Mouse (Mus musculus) lung, adult 2 months (tissue): ENCODE data around the gene Cenpj. TPM values are rescaled to one million over a fixed set of nuclear protein-coding genes. Genes with fewer than 3 reads are reported as not detected.

ENCODE experiments used
- DNase-seq: peaks from one replicate; pipeline ENCODE4 v3.0.0; 2022
- H3K4me1 ChIP-seq: fragments of 200-500 bp; 2 replicates; pipeline ENCODE4 v1.6.1; 2011; ENCODE audit warnings: low read length; ENCODE audit not compliant: control insufficient read depth, insufficient read depth
- H3K4me3 ChIP-seq: fragments of 200-500 bp; replicated peaks from 2 replicates; pipeline ENCODE3; 2011; ENCODE audit warnings: low read depth, mild to moderate bottlenecking, control low read depth, low read length; ENCODE audit errors: extremely low read depth
- CTCF ChIP-seq: fragments of 200-500 bp; IDR thresholded peaks from 2 replicates; pipeline ENCODE4 v1.5.1; 2011; ENCODE audit warnings: mild to moderate bottlenecking, low read length, control low read depth; ENCODE audit not compliant: insufficient read depth
- POLR2A ChIP-seq: fragments of 200-500 bp; IDR thresholded peaks from 2 replicates; pipeline ENCODE4 v1.6.1; 2011; ENCODE audit warnings: low read depth, mild to moderate bottlenecking, control low read depth, low read length, borderline replicate concordance; ENCODE audit errors: extremely low read depth
- WGBS: fragments of 180-500 bp; shearing (Covaris S2); methylation state at CpG from one replicate; pipeline ENCODE4 v1.1.7; 2018; 5-methylcytosine and 5-hydroxymethylcytosine counted together
- polyA plus RNA-seq: library from polyadenylated mRNA; depleted of rRNA; stranded (reverse); fragments of >200 nt; gene quantifications from 2 replicates; pipeline ENCODE4 v1.2.3, GENCODE M21; 2012; rRNA removed

The Cenpj gene
- polyA plus RNA-seq: 0.68 and 3.3 TPM in 2 replicates

GRCm38 (mm10) chr14:56575416-56575815 is at the start of gene Cenpj, which contains the start of gene Parp4:
TSS of gene Cenpj (minus strand) at chr14:56575425.
TSS of gene Parp4 (plus strand) at chr14:56575619.
- TF ChIP-seq POLR2A: peak; percentile 84
- no peak for TF ChIP-seq CTCF
- Histone ChIP-seq H3K4me3 (peak within 1 kb of the TSS; percentile 83), H3K4me1 (peaks cover 9% of the 10 kb centered on the region; the same call in 1 of the 2 replicates)
- under 1% methylated on average over 24 of the region's 24 CpGs for WGBS
- DNase-seq: peak; percentile 85

DNA sequence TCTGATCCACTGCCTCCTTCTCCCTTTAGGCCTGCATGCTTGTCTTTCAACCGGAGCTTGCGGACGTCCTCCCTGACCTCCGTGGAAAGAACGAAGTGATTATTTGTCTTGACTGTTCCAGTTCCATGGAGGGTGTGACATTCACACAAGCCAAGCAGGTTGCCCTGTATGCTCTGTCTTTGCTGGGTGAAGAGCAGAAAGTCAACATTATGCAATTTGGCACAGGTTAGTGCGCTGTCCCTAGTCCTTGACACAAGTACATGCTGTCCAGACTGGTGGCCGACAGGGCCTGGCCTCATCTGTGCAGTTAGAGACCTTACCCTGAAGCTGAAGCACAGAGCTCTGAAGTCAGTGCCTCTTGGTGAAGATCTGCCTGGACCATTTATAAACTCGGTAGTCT is 45.2 kb upstream of the Cenpj start:
- WGBS: 66% methylated on average over 8 of the region's 8 CpGs

DNA sequence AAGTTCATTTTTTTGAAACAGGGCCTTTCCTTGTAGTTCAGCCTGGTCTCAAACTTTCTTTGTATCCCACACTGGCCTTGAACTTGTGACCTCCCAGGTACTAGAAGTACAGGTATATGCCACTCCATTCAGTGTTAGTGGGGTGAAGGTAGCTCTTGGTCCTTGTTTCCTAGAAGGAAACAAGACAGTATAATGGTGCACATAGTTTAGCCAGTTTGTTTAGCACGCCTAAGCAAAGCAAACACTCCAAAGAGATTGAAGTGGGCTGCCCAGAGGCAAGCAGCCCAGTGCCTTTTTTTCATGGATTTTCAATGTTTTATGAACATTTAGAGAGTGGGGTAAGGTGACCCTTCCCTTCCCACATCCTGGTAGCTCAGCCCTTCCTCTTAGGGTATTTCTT is 42.2 kb upstream of the Cenpj start:
- Histone ChIP-seq H3K4me3 (no peak overlapping the region), H3K4me1 (no peaks in the 10 kb centered on the region)
- DNase-seq: no peak
- TF ChIP-seq CTCF: no peak
- TF ChIP-seq POLR2A: no peak
- WGBS: 70% methylated on average over 1 of the region's 1 CpGs

More for the DNA sequence above, 45.2 kb upstream of the Cenpj start:
- peak; percentile 16 for DNase-seq
- Histone ChIP-seq H3K4me3 (no peak overlapping the region), H3K4me1 (no peaks in the 10 kb centered on the region)
- TF ChIP-seq POLR2A (no peak), CTCF (no peak)

DNA sequence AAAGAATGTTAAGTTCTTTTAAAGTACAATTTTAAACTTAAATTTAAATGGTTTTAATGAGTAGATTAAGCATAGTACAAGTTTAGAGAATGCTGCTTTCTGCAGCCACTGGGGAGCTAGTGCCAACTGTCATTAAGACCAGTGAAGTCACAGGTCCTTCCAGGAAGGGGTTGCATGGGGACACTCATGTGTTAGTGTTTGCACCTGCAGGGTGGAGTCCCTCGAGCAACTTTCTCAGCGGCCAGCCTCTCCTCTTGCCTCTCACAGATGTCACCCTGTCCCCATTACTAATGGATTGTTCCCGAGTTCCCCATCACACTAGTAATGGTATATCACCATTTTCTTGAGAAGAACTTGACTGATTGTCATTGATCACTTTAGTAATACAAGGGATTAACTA is 38.0 kb upstream of the Cenpj start:
- WGBS: 91% methylated on average over 3 of the region's 3 CpGs
- Histone ChIP-seq H3K4me1 (no peaks in the 10 kb centered on the region), H3K4me3 (no peak overlapping the region)
- no peak for TF ChIP-seq POLR2A
- TF ChIP-seq CTCF: no peak
- DNase-seq: no peak

DNA sequence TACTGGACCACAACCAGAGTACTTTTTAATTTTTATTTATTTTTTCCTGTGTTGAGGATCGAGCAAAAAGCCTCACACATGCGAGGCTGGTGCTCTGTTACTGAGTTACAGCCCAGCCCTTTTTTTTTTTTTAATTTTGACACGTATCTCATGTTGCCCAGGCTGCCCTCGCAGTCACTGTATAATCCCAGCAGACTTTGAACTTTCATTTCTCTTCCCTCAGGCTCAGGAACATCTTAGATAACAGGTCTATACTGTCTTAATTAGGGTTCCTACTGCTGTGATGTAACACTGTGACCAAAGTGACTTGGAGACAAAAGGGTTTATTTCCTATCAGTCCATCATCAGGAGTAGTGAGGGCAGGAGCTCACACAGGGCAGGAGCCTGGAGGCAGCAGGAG is 29.9 kb upstream of the Cenpj start:
- WGBS: 81% methylated on average over 4 of the region's 4 CpGs
- no peak for DNase-seq
- H3K4me3 ChIP-seq: no peak overlapping the region
- no peaks in the 10 kb centered on the region for H3K4me1 ChIP-seq
- TF ChIP-seq POLR2A (no peak), CTCF (no peak)

- Histone ChIP-seq H3K4me1 (no peaks in the 10 kb centered on the region), H3K4me3 (no peak overlapping the region)
- no peak for TF ChIP-seq CTCF
- no peak for TF ChIP-seq POLR2A
- 93% methylated on average over 5 of the region's 5 CpGs for WGBS
- no peak for DNase-seq
These were observed 29.2 kb upstream of the Cenpj start for GRCm38 (mm10) chr14:56604438-56604837.

DNA sequence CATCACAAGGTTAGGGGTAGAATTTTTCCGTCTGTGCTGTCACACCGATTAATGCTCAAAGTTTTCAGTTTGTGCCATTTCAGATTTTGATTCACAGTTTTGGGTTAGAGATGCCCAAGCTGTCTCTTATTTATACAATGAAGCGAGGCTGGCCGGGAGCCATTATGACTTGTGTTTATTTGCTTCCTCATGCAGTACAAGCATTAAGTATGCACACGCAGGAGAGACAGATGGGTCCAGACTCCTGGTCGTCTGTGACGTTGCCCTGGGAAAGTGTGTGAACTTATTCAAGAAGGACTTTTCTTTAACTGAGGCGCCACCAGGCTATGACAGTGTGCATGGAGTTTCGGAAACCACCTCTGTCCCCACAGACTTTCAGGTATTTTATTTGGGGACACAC is 26.8 kb upstream of the Cenpj start:
- DNase-seq: no peak
- no peaks in the 10 kb centered on the region for H3K4me1 ChIP-seq
- TF ChIP-seq CTCF (no peak), POLR2A (no peak)
- H3K4me3 ChIP-seq: no peak overlapping the region
- WGBS: 78% methylated on average over 9 of the region's 9 CpGs

DNA sequence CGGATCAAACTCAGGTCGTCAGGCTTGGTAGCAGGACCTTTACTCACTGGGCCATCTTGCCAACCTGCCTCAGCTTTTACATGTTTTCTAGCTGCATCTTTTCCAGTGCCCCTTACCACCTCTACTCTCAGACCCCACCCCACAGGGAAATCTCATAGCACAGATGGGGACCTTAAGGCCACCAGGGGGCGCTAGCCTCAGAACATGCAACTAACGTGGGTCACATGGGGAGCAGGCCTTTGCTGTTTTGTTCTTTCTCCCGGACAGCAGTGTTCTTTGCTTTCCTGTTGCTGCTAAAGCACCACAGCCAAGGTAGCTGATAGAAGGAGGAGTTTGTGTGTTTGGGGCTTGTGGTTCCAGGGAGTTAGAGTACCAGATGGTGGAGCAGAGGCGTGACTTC is 23.5 kb upstream of the Cenpj start:
- DNase-seq: peak; percentile 50
- TF ChIP-seq POLR2A (no peak), CTCF (peak; percentile 79)
- 52% methylated on average over 6 of the region's 6 CpGs for WGBS

DNA sequence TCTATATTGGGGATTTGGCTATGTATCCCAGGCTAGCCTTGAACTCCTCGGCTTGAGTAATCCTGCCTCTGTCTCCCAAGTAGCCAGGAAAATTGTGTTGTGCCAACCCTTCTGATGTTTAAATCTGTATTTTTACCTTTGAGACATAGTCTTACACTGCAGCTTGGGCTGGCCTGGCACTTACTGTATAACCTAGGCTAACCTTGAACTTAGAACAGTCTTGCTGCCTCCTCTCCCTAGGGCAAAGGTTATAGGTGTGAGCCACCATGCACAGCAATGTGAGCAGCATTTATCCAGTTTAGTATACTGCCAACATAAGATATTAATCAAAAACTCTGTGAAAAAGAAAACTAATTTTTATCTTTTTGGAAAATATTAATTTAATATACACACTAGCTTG is 19.6 kb upstream of the Cenpj start:
- TF ChIP-seq CTCF: no peak
- 95% methylated on average over 1 of the region's 1 CpGs for WGBS
- no peak for DNase-seq
- Histone ChIP-seq H3K4me3 (no peak overlapping the region), H3K4me1 (no peaks in the 10 kb centered on the region)

More for the DNA sequence above, 23.5 kb upstream of the Cenpj start:
- Histone ChIP-seq H3K4me3 (no peak overlapping the region), H3K4me1 (no peaks in the 10 kb centered on the region)

DNA sequence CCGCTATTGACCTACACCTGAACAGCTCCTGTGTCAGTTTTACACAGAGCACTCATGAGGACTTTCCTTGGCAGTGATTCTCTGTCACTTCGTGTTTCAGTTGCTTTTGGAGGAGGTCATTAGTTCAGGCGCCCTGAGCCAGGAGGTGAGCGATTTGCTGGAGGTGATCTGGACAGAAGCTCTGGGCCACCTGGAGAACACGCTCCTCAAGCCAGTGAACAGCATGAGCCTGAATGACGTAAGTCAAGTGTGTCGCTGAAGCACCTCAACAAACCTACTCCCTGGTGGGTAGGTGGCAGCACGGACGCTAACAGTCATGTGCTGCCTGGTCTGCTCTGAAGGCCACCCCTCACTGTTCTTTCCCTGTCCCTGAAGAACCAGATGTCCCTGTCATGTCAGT is 17.0 kb upstream of the Cenpj start:
- no peak overlapping the region for H3K4me3 ChIP-seq
- H3K4me1 ChIP-seq: no peaks in the 10 kb centered on the region
- 91% methylated on average over 9 of the region's 9 CpGs for WGBS
- TF ChIP-seq CTCF (no peak), POLR2A (no peak)
- DNase-seq: no peak
